Mouse (Mus musculus) heart, postnatal 36 days (tissue): ENCODE measurements around the gene Vwce. TPM values are rescaled to one million over a fixed set of nuclear protein-coding genes. Genes with fewer than 3 reads are reported as not detected.

Source experiments
- DNase-seq, 2 experiments: peaks; one replicate each; pipeline ENCODE4 v3.0.0; 2021 to 2022
- intact Hi-C: fragments of 180-260 bp; cut with DNase I; formaldehyde crosslinking; loops from one replicate; pipeline ENCODE4 v1.15.1; 2025
- total RNA-seq, 2 experiments: library from RNA; stranded (reverse); gene quantifications; 2 replicates each; pipeline ENCODE4 v1.2.3; 2021

Gene Vwce
- total RNA-seq, 2 experiments from 2014 or later: not detected

- intact Hi-C loops: no loop called here
- DNase-seq: no peak
Measured at GRCm38 (mm10) chr19:10640589-10641378, 6.8 kb downstream of the Vwce start.

GRCm38 (mm10) chr19:10645616-10646015 lies 11.6 kb downstream of the Vwce start:
- peak in 1 of 2 experiments; percentile 8 for DNase-seq
- intact Hi-C loops: no loop called here

GRCm38 (mm10) chr19:10648156-10648555 lies 14.1 kb downstream of the Vwce start:
- intact Hi-C loops: no loop called here
- no peak for DNase-seq

- no peak for DNase-seq
- intact Hi-C loops: no loop called here
Measured at GRCm38 (mm10) chr19:10656058-10656457, 22.0 kb downstream of the Vwce start.

GRCm38 (mm10) chr19:10657742-10658141 lies 23.7 kb downstream of the Vwce start:
- DNase-seq: no peak
- intact Hi-C loops: no loop called here

GRCm38 (mm10) chr19:10658406-10658805 lies 24.4 kb downstream of the Vwce start:
- no peak for DNase-seq
- intact Hi-C loops: no loop called here

- intact Hi-C loops: no loop called here
- DNase-seq: no peak
Measured at GRCm38 (mm10) chr19:10661373-10661772, 27.4 kb downstream of the Vwce start.

GRCm38 (mm10) chr19:10661919-10662318 lies 27.9 kb downstream of the Vwce start:
- no peak for DNase-seq
- intact Hi-C loops: no loop called here

GRCm38 (mm10) chr19:10662665-10663064 lies 28.7 kb downstream of the Vwce start:
- DNase-seq: no peak
- intact Hi-C loops: no loop called here

GRCm38 (mm10) chr19:10665093-10665492 lies 31.1 kb downstream of the Vwce start:
- no peak for DNase-seq
- intact Hi-C loops: loop anchor here (1.0 to 5.0 kb wide), 3 partner anchors 43 to 312 kb away; no protein-coding TSS in a partner anchor

GRCm38 (mm10) chr19:10665499-10665898 lies 31.5 kb downstream of the Vwce start:
- intact Hi-C loops: loop anchor here (1.0 to 5.0 kb wide), 3 partner anchors 43 to 312 kb away; no protein-coding TSS in a partner anchor
- peak; percentile 63 to 79 for DNase-seq

GRCm38 (mm10) chr19:10671319-10671718 lies 37.3 kb downstream of the Vwce start:
- no peak for DNase-seq
- intact Hi-C loops: no loop called here

- no peak for DNase-seq
- intact Hi-C loops: no loop called here
Measured at GRCm38 (mm10) chr19:10671854-10672417, 37.9 kb downstream of the Vwce start.

- no peak for DNase-seq
- intact Hi-C loops: no loop called here
Measured at GRCm38 (mm10) chr19:10673275-10673674, 39.3 kb downstream of the Vwce start.

- DNase-seq: no peak
- intact Hi-C loops: no loop called here
Measured at GRCm38 (mm10) chr19:10676656-10677055, 42.6 kb downstream of the Vwce start.

- peak; percentile 85 to 88 for DNase-seq
- intact Hi-C loops: loop anchor here (1.0 kb wide), 1 partner anchor 31 kb away; no protein-coding TSS in a partner anchor
Measured at GRCm38 (mm10) chr19:10677915-10678771, 44.1 kb downstream of the Vwce start, which contains the start of gene Pga5. Gene Pga5, minus strand, starts transcription at chr19:10678071.

- no peak for DNase-seq
- intact Hi-C loops: loop anchor here (1.0 kb wide), 1 partner anchor 31 kb away; no protein-coding TSS in a partner anchor
Measured at GRCm38 (mm10) chr19:10678772-10679067, 44.7 kb downstream of the Vwce start.

GRCm38 (mm10) chr19:10681571-10681970 lies 47.6 kb downstream of the Vwce start:
- intact Hi-C loops: no loop called here
- DNase-seq: no peak

GRCm38 (mm10) chr19:10685081-10685480 lies 51.1 kb downstream of the Vwce start:
- DNase-seq: no peak
- intact Hi-C loops: no loop called here

- DNase-seq: no peak
- intact Hi-C loops: no loop called here
Measured at GRCm38 (mm10) chr19:10685727-10686126, 51.7 kb downstream of the Vwce start.
